Mouse (Mus musculus): ENCODE measurements around the gene Pmm2.

- TF ChIP-seq POLR2A (IDR thresholded peaks at IDR 0.05; ENCODE audit: control insufficient read depth, low read depth, low read length) (no peak), CTCF (IDR thresholded peaks at IDR 0.05; ENCODE audit: control insufficient read depth, insufficient read depth, insufficient replicate concordance, low read depth, low read length) (no peak)
Measured at GRCm38 (mm10) chr16:8668386-8668785, 30.9 kb downstream of the Pmm2 start.
